23 mouse cellular contexts compared by ENCODE assay signal in the genomic region with DNA sequence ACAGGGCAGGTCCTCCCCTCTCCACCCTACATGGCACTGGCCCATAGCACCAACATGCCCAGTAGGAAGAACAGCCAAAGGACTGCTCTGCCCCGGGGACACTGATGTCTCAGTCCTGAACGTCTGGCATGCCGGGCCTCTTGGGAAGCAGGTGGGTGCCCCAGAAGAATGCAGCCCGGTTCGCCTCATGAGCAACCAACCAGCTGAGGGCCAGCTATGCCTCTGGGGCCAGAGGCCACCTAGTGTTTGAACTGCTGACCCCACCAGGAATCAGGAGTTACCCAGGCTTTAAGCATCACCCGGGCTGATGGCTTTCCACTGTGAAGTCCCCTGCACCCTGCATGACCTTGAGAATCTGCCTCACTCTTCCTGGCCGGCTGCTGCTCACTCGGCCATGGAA. TPM values are rescaled to one million over a fixed set of nuclear protein-coding genes. Genes with fewer than 3 reads are reported as not detected.
DNase-seq lines count a peak whose midpoint lies in the region; ATAC-seq and TF ChIP-seq lines count a peak whose summit lies in the region.
"Had no signal": no experiment of that assay in that cellular context is flagged by ENCODE, and none has a peak within 500 bp of the region (broad histone marks: within the 10 kb centered on the region; RNA-seq: fewer than 3 reads in every experiment).

No protein-coding gene starts in this region.

- no peaks in the 10 kb centered on the region for H3K9me3 ChIP-seq in forebrain, postnatal 0 days (ENCODE audit: low read length)
- H3K9me3 ChIP-seq in forebrain, embryonic 14.5 days (replicated peaks; ENCODE audit: control insufficient read depth, low read length): no peaks in the 10 kb centered on the region
- H3K9me3 ChIP-seq in hindbrain, embryonic 13.5 days: no peaks in the 10 kb centered on the region
- no peaks in the 10 kb centered on the region for H3K9me3 ChIP-seq in hindbrain, embryonic 12.5 days (replicated peaks)
- H3K9me3 ChIP-seq in lung, postnatal 0 days (ENCODE audit: low read length): no peaks in the 10 kb centered on the region
- no peaks in the 10 kb centered on the region for H3K9me3 ChIP-seq in midbrain, postnatal 0 days (ENCODE audit: low read length)
- H3K9me3 ChIP-seq: embryonic facial prominence, embryonic 10.5 days had no signal

- no peak for TF ChIP-seq POLR2A in lung, adult 2 months (IDR thresholded peaks at IDR 0.05; ENCODE audit: borderline replicate concordance, extremely low read depth, low read depth, low read length)

- no peaks in the 10 kb centered on the region for H3K27me3 ChIP-seq in forebrain, postnatal 0 days (ENCODE audit: insufficient read depth, low read length)
- no peaks in the 10 kb centered on the region for H3K27me3 ChIP-seq in forebrain, embryonic 14.5 days (replicated peaks; ENCODE audit: control insufficient read depth, insufficient read depth, low read length)
- H3K27me3 ChIP-seq in hindbrain, embryonic 13.5 days: no peaks in the 10 kb centered on the region
- H3K27me3 ChIP-seq in hindbrain, embryonic 12.5 days: no peaks in the 10 kb centered on the region
- H3K27me3 ChIP-seq in lung, postnatal 0 days (replicated peaks; ENCODE audit: insufficient read depth, low read length): no peaks in the 10 kb centered on the region
- H3K27me3 ChIP-seq in midbrain, postnatal 0 days (ENCODE audit: insufficient read depth, low read length): no peaks in the 10 kb centered on the region

- TF ChIP-seq CTCF in forebrain, postnatal 0 days (IDR thresholded peaks at IDR 0.05; ENCODE audit: low read depth): no peak
- TF ChIP-seq CTCF in lung, postnatal 0 days (IDR thresholded peaks at IDR 0.05): no peak
- TF ChIP-seq CTCF in lung, adult 2 months (IDR thresholded peaks at IDR 0.05; ENCODE audit: insufficient read depth, low read length): no peak
- TF ChIP-seq CTCF in midbrain, postnatal 0 days (IDR thresholded peaks at IDR 0.05): no peak

- H3K9ac ChIP-seq in forebrain, postnatal 0 days: no peak overlapping the region
- H3K9ac ChIP-seq in forebrain, embryonic 14.5 days (ENCODE audit: low read length): no peak overlapping the region
- no peak overlapping the region for H3K9ac ChIP-seq in hindbrain, embryonic 13.5 days
- no peak overlapping the region for H3K9ac ChIP-seq in hindbrain, embryonic 12.5 days
- H3K9ac ChIP-seq in lung, postnatal 0 days (replicated peaks; ENCODE audit: low read depth): no peak overlapping the region
- H3K9ac ChIP-seq in midbrain, postnatal 0 days (replicated peaks; ENCODE audit: low read length, poor library complexity, severe bottlenecking): no peak overlapping the region
- H3K9ac ChIP-seq: lung, embryonic 14.5 days had no signal

- no peak overlapping the region for H3K4me2 ChIP-seq in forebrain, postnatal 0 days (ENCODE audit: low read depth)
- H3K4me2 ChIP-seq in forebrain, embryonic 14.5 days (ENCODE audit: low read length): no peak overlapping the region
- H3K4me2 ChIP-seq in hindbrain, embryonic 13.5 days: no peak overlapping the region
- no peak overlapping the region for H3K4me2 ChIP-seq in hindbrain, embryonic 12.5 days (replicated peaks)
- no peak overlapping the region for H3K4me2 ChIP-seq in lung, postnatal 0 days (replicated peaks; ENCODE audit: low read depth, low read length)
- H3K4me2 ChIP-seq in midbrain, postnatal 0 days (ENCODE audit: low read depth, low read length, poor library complexity, severe bottlenecking): no peak overlapping the region
- H3K4me2 ChIP-seq: lung, embryonic 14.5 days had no signal

- no peak for ATAC-seq in forebrain, postnatal 0 days
- no peak for ATAC-seq in forebrain, embryonic 14.5 days
- ATAC-seq in hindbrain, embryonic 13.5 days (ENCODE audit: low FRiP score): no peak
- no peak for ATAC-seq in hindbrain, embryonic 12.5 days (ENCODE audit: low FRiP score)
- ATAC-seq in lung, postnatal 0 days: no peak
- no peak for ATAC-seq in midbrain, postnatal 0 days (ENCODE audit: low FRiP score)

- no peak overlapping the region for H3K4me3 ChIP-seq in forebrain, postnatal 0 days (ENCODE audit: low read depth, low read length)
- no peak overlapping the region for H3K4me3 ChIP-seq in forebrain, embryonic 14.5 days (ENCODE audit: low read depth, low read length)
- no peak overlapping the region for H3K4me3 ChIP-seq in hindbrain, embryonic 13.5 days
- H3K4me3 ChIP-seq in hindbrain, embryonic 12.5 days: no peak overlapping the region
- H3K4me3 ChIP-seq in lung, postnatal 0 days (ENCODE audit: low read depth, low read length): no peak overlapping the region
- no peak overlapping the region for H3K4me3 ChIP-seq in lung, adult 2 months (replicated peaks; ENCODE audit: extremely low read depth, low read depth, low read length)
- H3K4me3 ChIP-seq in midbrain, postnatal 0 days (ENCODE audit: low read depth, low read length): no peak overlapping the region
- H3K4me3 ChIP-seq: embryonic facial prominence, embryonic 10.5 days; myocyte had no signal

- peaks cover 30% of the 10 kb centered on the region for H3K4me1 ChIP-seq in forebrain, postnatal 0 days (ENCODE audit: insufficient read depth)
- H3K4me1 ChIP-seq in forebrain, embryonic 14.5 days (ENCODE audit: control insufficient read depth, insufficient read depth, low read length): peaks cover 32% of the 10 kb centered on the region
- peaks cover 62% of the 10 kb centered on the region for H3K4me1 ChIP-seq in hindbrain, embryonic 13.5 days (replicated peaks)
- peaks cover 43% of the 10 kb centered on the region for H3K4me1 ChIP-seq in hindbrain, embryonic 12.5 days
- peaks cover 15% of the 10 kb centered on the region for H3K4me1 ChIP-seq in lung, postnatal 0 days (ENCODE audit: insufficient read depth, low read depth, low read length)
- H3K4me1 ChIP-seq in lung, adult 2 months (ENCODE audit: control insufficient read depth, insufficient read depth, low read length): peaks cover 23% of the 10 kb centered on the region
- peaks cover 21% of the 10 kb centered on the region for H3K4me1 ChIP-seq in midbrain, postnatal 0 days (ENCODE audit: insufficient read depth, low read length)

- 82% methylated on average over 8 of the region's 8 CpGs for WGBS in forebrain, postnatal 0 days
- WGBS in forebrain, embryonic 14.5 days: 92% methylated on average over 8 of the region's 8 CpGs
- 75% methylated on average over 8 of the region's 8 CpGs for WGBS in hindbrain, embryonic 13.5 days
- WGBS in hindbrain, embryonic 12.5 days: 85% methylated on average over 8 of the region's 8 CpGs
- 67% methylated on average over 8 of the region's 8 CpGs for WGBS in lung, postnatal 0 days
- WGBS in lung, adult 2 months: 73% methylated on average over 8 of the region's 8 CpGs
- WGBS in midbrain, postnatal 0 days: 76% methylated on average over 8 of the region's 8 CpGs

- no peak for TF ChIP-seq EP300 in lung, postnatal 0 days (IDR thresholded peaks at IDR 0.05)

- H3K36me3 ChIP-seq in forebrain, postnatal 0 days (ENCODE audit: insufficient read depth): peaks cover 29% of the 10 kb centered on the region
- H3K36me3 ChIP-seq in forebrain, embryonic 14.5 days (ENCODE audit: control insufficient read depth, insufficient read depth, low read length): peaks cover 68% of the 10 kb centered on the region
- peaks cover 58% of the 10 kb centered on the region for H3K36me3 ChIP-seq in hindbrain, embryonic 13.5 days
- peaks cover 53% of the 10 kb centered on the region for H3K36me3 ChIP-seq in hindbrain, embryonic 12.5 days
- H3K36me3 ChIP-seq in lung, postnatal 0 days (ENCODE audit: insufficient read depth, low read length): no peaks in the 10 kb centered on the region
- peaks cover 33% of the 10 kb centered on the region for H3K36me3 ChIP-seq in midbrain, postnatal 0 days (ENCODE audit: insufficient read depth, low read length)

- H3K27ac ChIP-seq in forebrain, postnatal 0 days (ENCODE audit: low read depth, low read length): peak overlapping the region; percentile 21; the same call in 1 of the 2 replicates
- no peak overlapping the region for H3K27ac ChIP-seq in forebrain, embryonic 14.5 days (ENCODE audit: low read depth, low read length)
- H3K27ac ChIP-seq in hindbrain, embryonic 13.5 days: peak overlapping the region; percentile 46; the same call in 1 of the 2 replicates
- H3K27ac ChIP-seq in hindbrain, embryonic 12.5 days: no peak overlapping the region
- 0 out of 2 replicates have a peak overlapping the region, but pooled peaks have one; percentile 21 for H3K27ac ChIP-seq in lung, postnatal 0 days (ENCODE audit: low read length)
- peak overlapping the region; percentile 43 for H3K27ac ChIP-seq in midbrain, postnatal 0 days (ENCODE audit: low read depth, low read length)
- H3K27ac ChIP-seq: embryonic facial prominence, embryonic 10.5 days; stomach, postnatal 0 days had no signal

- DNase-seq in forebrain, postnatal 0 days: no peak
- DNase-seq in forebrain, embryonic 14.5 days (ENCODE audit: low spot score): no peak
- DNase-seq in lung, postnatal 0 days (ENCODE audit: low spot score): no peak
- no peak for DNase-seq in lung, adult 2 months
- no peak for DNase-seq in midbrain, postnatal 0 days (ENCODE audit: low spot score)
- DNase-seq in retina, embryonic 14.5 days (ENCODE audit: low spot score): no peak
- DNase-seq: cerebellum, postnatal 14 days; gastrocnemius, postnatal 36 days; heart, postnatal 14 days; lung, embryonic 14.5 days; right cerebral cortex, postnatal 14 days; thymus, postnatal 14 days had no signal

RNA-seq across cellular contexts. Expression of a gene that starts 26.6 kb away (rescaled TPM):
- 80.5 and 93.7 TPM in 2 replicates for total RNA-seq in forebrain, postnatal 0 days (2014; rRNA removed)
- 3.1 and 3.9 TPM in 2 replicates for polyA plus RNA-seq in forebrain, postnatal 0 days (2015; fragmentation: Nextera tagmentation; extraction: Ambion mirVana)
- 5.9 and 8.1 TPM in 2 replicates for polyA plus RNA-seq in forebrain, embryonic 14.5 days (2014; fragmentation: Nextera tagmentation; extraction: Ambion mirVana)
- 6.2 and 6.4 TPM in 2 replicates for polyA plus RNA-seq in hindbrain, embryonic 13.5 days (2015; fragmentation: Nextera tagmentation; extraction: Ambion mirVana)
- 7.7 and 8.6 TPM in 2 replicates for polyA plus RNA-seq in hindbrain, embryonic 12.5 days (2016; fragmentation: Nextera tagmentation; extraction: Ambion mirVana)
- polyA plus RNA-seq in lung, postnatal 0 days (2015; fragmentation: Nextera tagmentation; extraction: Ambion mirVana): 2.5 and 3.1 TPM in 2 replicates
- 34.1 and 37.1 TPM in 2 replicates for polyA plus RNA-seq in lung, adult 2 months (2012; rRNA removed)
- 122 and 132 TPM in 2 replicates for total RNA-seq in midbrain, postnatal 0 days (2014; rRNA removed)
- 2.8 and 3.9 TPM in 2 replicates for polyA plus RNA-seq in midbrain, postnatal 0 days (2015; fragmentation: Nextera tagmentation; extraction: Ambion mirVana)

RNA-seq across cellular contexts. Expression of a gene that starts 34.4 kb away (rescaled TPM):
- total RNA-seq in forebrain, postnatal 0 days (2014; rRNA removed): not detected in 2 replicates
- not detected in 2 replicates for polyA plus RNA-seq in forebrain, postnatal 0 days (2015; fragmentation: Nextera tagmentation; extraction: Ambion mirVana)
- not detected in 2 replicates for polyA plus RNA-seq in forebrain, embryonic 14.5 days (2014; fragmentation: Nextera tagmentation; extraction: Ambion mirVana)
- not detected in 2 replicates for polyA plus RNA-seq in hindbrain, embryonic 13.5 days (2015; fragmentation: Nextera tagmentation; extraction: Ambion mirVana)
- not detected in 2 replicates for polyA plus RNA-seq in hindbrain, embryonic 12.5 days (2016; fragmentation: Nextera tagmentation; extraction: Ambion mirVana)
- polyA plus RNA-seq in lung, postnatal 0 days (2015; fragmentation: Nextera tagmentation; extraction: Ambion mirVana): not detected in 2 replicates
- not detected in 2 replicates for polyA plus RNA-seq in lung, adult 2 months (2012; rRNA removed)
- total RNA-seq in midbrain, postnatal 0 days (2014; rRNA removed): not detected in 2 replicates
- not detected in 2 replicates for polyA plus RNA-seq in midbrain, postnatal 0 days (2015; fragmentation: Nextera tagmentation; extraction: Ambion mirVana)
- total RNA-seq: adrenal gland, adult 18-20 months; ES-E14; gastrocnemius, postnatal 36 days; heart, postnatal 14 days; layer of hippocampus, postnatal 14 days; left cerebral cortex, postnatal 14 days; liver, adult 2 months; megakaryocyte, adult 5-6 weeks had no signal
- polyA plus RNA-seq: embryonic facial prominence, embryonic 10.5 days; liver, adult 2 months; lung, embryonic 14.5 days; myocyte; stomach, postnatal 0 days had no signal

RNA-seq across cellular contexts. Expression of a gene that starts 45.5 kb away (rescaled TPM):
- total RNA-seq in forebrain, postnatal 0 days (2014; rRNA removed): 8.0 and 12.2 TPM in 2 replicates
- 9.3 and 10.0 TPM in 2 replicates for polyA plus RNA-seq in forebrain, postnatal 0 days (2015; fragmentation: Nextera tagmentation; extraction: Ambion mirVana)
- 24.5 and 27.7 TPM in 2 replicates for polyA plus RNA-seq in forebrain, embryonic 14.5 days (2014; fragmentation: Nextera tagmentation; extraction: Ambion mirVana)
- 12.3 and 13.2 TPM in 2 replicates for polyA plus RNA-seq in hindbrain, embryonic 13.5 days (2015; fragmentation: Nextera tagmentation; extraction: Ambion mirVana)
- polyA plus RNA-seq in hindbrain, embryonic 12.5 days (2016; fragmentation: Nextera tagmentation; extraction: Ambion mirVana): 35.1 and 36.5 TPM in 2 replicates
- 7.2 and 9.5 TPM in 2 replicates for polyA plus RNA-seq in lung, postnatal 0 days (2015; fragmentation: Nextera tagmentation; extraction: Ambion mirVana)
- 1.2 and 1.8 TPM in 2 replicates for polyA plus RNA-seq in lung, adult 2 months (2012; rRNA removed)
- total RNA-seq in midbrain, postnatal 0 days (2014; rRNA removed): 5.3 and 8.8 TPM in 2 replicates
- 7.2 and 7.8 TPM in 2 replicates for polyA plus RNA-seq in midbrain, postnatal 0 days (2015; fragmentation: Nextera tagmentation; extraction: Ambion mirVana)

Comparison
In these comparisons a context has a peak if more than half of its experiments do, and no peak if none do; other contexts are left out.
1. H3K27ac ChIP-seq: peak in forebrain, postnatal 0 days (single experiment), hindbrain, embryonic 13.5 days (single experiment), lung, postnatal 0 days (single experiment) and midbrain, postnatal 0 days (single experiment); none in forebrain, embryonic 14.5 days (single experiment) and hindbrain, embryonic 12.5 days (single experiment).